Mouse (Mus musculus): ENCODE results near the gene Mcm2.

The Mcm2 gene

GRCm38 (mm10) chr6:88850034-88850433 lies 48.5 kb downstream of the Mcm2 start:
- peak; percentile 69 for DNase-seq (ENCODE audit: low read depth, low spot score)

GRCm38 (mm10) chr6:88849270-88849669 lies 49.3 kb downstream of the Mcm2 start:
- DNase-seq (ENCODE audit: low read depth, low spot score) = no peak

GRCm38 (mm10) chr6:88847571-88847970 lies 51.0 kb downstream of the Mcm2 start:
- DNase-seq (ENCODE audit: low read depth, low spot score) = no peak

- no peak for DNase-seq (ENCODE audit: low read depth, low spot score)
Observed at GRCm38 (mm10) chr6:88844901-88845565, 53.5 kb downstream of the Mcm2 start.

GRCm38 (mm10) chr6:88843781-88844725 lies 54.5 kb downstream of the Mcm2 start:
- DNase-seq (ENCODE audit: low read depth, low spot score) = no peak

GRCm38 (mm10) chr6:88843241-88843640 lies 55.3 kb downstream of the Mcm2 start:
- DNase-seq (ENCODE audit: low read depth, low spot score) = no peak

GRCm38 (mm10) chr6:88842731-88843151 lies 55.8 kb downstream of the Mcm2 start:
- DNase-seq (ENCODE audit: low read depth, low spot score) = peak; percentile 64

- peak; percentile 99 for DNase-seq (ENCODE audit: low read depth, low spot score)
Observed at GRCm38 (mm10) chr6:88841781-88842689, 56.5 kb downstream of the Mcm2 start, which contains the start of gene Abtb1. Gene Abtb1 (minus strand): TSS chr6:88841984.

GRCm38 (mm10) chr6:88841514-88841780 lies 57.1 kb downstream of the Mcm2 start:
- no peak for DNase-seq (ENCODE audit: low read depth, low spot score)

- no peak for DNase-seq (ENCODE audit: low read depth, low spot score)
Observed at GRCm38 (mm10) chr6:88840791-88841513, 57.6 kb downstream of the Mcm2 start.

GRCm38 (mm10) chr6:88840211-88840610 lies 58.4 kb downstream of the Mcm2 start:
- no peak for DNase-seq (ENCODE audit: low read depth, low spot score)

- DNase-seq (ENCODE audit: low read depth, low spot score) = peak; percentile 67
Observed at GRCm38 (mm10) chr6:88839135-88839970, 59.2 kb downstream of the Mcm2 start.

GRCm38 (mm10) chr6:88838613-88839012 lies 60.0 kb downstream of the Mcm2 start:
- no peak for DNase-seq (ENCODE audit: low read depth, low spot score)

- no peak for DNase-seq (ENCODE audit: low read depth, low spot score)
Observed at GRCm38 (mm10) chr6:88837999-88838398, 60.6 kb downstream of the Mcm2 start.

- no peak for DNase-seq (ENCODE audit: low read depth, low spot score)
Observed at GRCm38 (mm10) chr6:88836178-88836819, 62.3 kb downstream of the Mcm2 start.

GRCm38 (mm10) chr6:88835047-88835446 lies 63.5 kb downstream of the Mcm2 start:
- no peak for DNase-seq (ENCODE audit: low read depth, low spot score)

All from brain, adult 2 months (tissue).